Mouse (Mus musculus) heart, embryonic 16.5 days (tissue): ENCODE measurements around the gene Stum. TPM values are rescaled to one million over a fixed set of nuclear protein-coding genes. Genes with fewer than 3 reads are reported as not detected.

ENCODE experiments used
- ATAC-seq: fragments of 200-750 bp; cut with Nextera tagmentation; replicated peaks from 2 replicates; pipeline ENCODE4 v1.8.0; 2017; ENCODE audit warnings: moderate number of reproducible peaks; ENCODE audit not compliant: insufficient read depth, low FRiP score; ENCODE audit errors: extremely low read depth
- H3K27ac ChIP-seq: fragments of 300-500 bp; sonication (generic); 2 replicates; pipeline ENCODE4 v1.5.1; 2014; ENCODE audit warnings: mild to moderate bottlenecking, low read length, control low read depth, moderate library complexity
- H3K27me3 ChIP-seq: fragments of 300-500 bp; sonication (generic); 2 replicates; pipeline ENCODE4 v1.6.1; 2014; ENCODE audit warnings: low read length, mixed read lengths; ENCODE audit not compliant: control insufficient read depth, insufficient read depth
- H3K36me3 ChIP-seq: fragments of 300-500 bp; sonication (generic); 2 replicates; pipeline ENCODE4 v1.6.1; 2014; ENCODE audit not compliant: control insufficient read depth, insufficient read depth
- H3K4me1 ChIP-seq: fragments of 300-500 bp; sonication (generic); 2 replicates; pipeline ENCODE4 v1.6.1; 2014; ENCODE audit warnings: low read length, mixed read lengths; ENCODE audit not compliant: control insufficient read depth, insufficient read depth
- H3K4me2 ChIP-seq: fragments of 300-500 bp; sonication (generic); 2 replicates; pipeline ENCODE4 v1.6.1; 2014; ENCODE audit warnings: low read depth, mild to moderate bottlenecking, control low read depth, low read length
- H3K4me3 ChIP-seq: fragments of 300-500 bp; sonication (generic); 2 replicates; pipeline ENCODE4 v1.5.1; 2014; ENCODE audit warnings: mild to moderate bottlenecking, control low read depth, low read length
- H3K9ac ChIP-seq: fragments of 300-500 bp; sonication (generic); 2 replicates; pipeline ENCODE4 v1.6.1; 2014; ENCODE audit warnings: low read length, control low read depth
- H3K9me3 ChIP-seq: fragments of 300-500 bp; sonication (generic); replicated peaks from 2 replicates; pipeline ENCODE4 v1.6.1; 2016; ENCODE audit warnings: low read length; ENCODE audit not compliant: control insufficient read depth
- WGBS: fragments of 180-500 bp; shearing (Covaris S2); extraction: QIAGEN DNeasy Blood & Tissue Kit; methylation state at CpG from one replicate; pipeline ENCODE4 v1.1.7; 2014; 5-methylcytosine and 5-hydroxymethylcytosine counted together
- polyA plus RNA-seq: library from polyadenylated mRNA; unstranded; fragments of >200 nt; fragmentation: Nextera tagmentation; extraction: Ambion mirVana; gene quantifications from 2 replicates; pipeline ENCODE4 v1.2.1, GENCODE M21; 2015

Gene Stum
- polyA plus RNA-seq, 1 experiment from 2014 or later = 1.00 TPM

- ATAC-seq = no peak
- peak overlapping the region; percentile 81 for H3K27ac ChIP-seq
- no peak overlapping the region for H3K4me2 ChIP-seq
- no peaks in the 10 kb centered on the region for H3K27me3 ChIP-seq
- peaks cover 6% of the 10 kb centered on the region; the same call in 1 of the 2 replicates for H3K36me3 ChIP-seq
- H3K9ac ChIP-seq = no peak overlapping the region
- 59% methylated on average over 25 of the region's 25 CpGs for WGBS
- no peak overlapping the region for H3K4me3 ChIP-seq
- H3K4me1 ChIP-seq = peaks cover 32% of the 10 kb centered on the region
- H3K9me3 ChIP-seq = no peaks in the 10 kb centered on the region
These were observed 62.0 kb downstream of the Stum start for GRCm38 (mm10) chr1:180421165-180421909.

- Histone ChIP-seq H3K4me1 (peaks cover 32% of the 10 kb centered on the region), H3K27me3 (no peaks in the 10 kb centered on the region), H3K27ac (no peak overlapping the region)
These were observed 62.7 kb downstream of the Stum start for GRCm38 (mm10) chr1:180420496-180421164.

DNA sequence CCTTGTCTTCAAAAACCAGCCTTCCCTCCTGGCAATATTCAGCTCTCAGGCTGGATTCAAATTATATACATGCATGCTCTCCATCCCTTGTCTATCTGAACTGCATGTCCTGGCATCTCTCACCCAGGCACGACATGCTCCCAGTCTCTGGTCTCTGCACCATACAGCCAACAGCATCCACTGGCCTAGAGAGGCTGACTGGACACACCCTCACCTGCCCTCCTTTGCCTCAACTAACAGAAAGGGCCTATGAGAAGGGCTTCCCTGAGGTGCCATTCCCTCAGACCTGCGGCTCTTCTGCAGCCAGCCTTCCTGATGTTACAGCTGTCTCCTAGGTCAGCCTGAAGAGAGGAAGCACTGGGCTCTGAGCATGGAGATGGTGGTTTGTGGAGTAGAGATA lies 64.2 kb downstream of the Stum start:
- H3K4me3 ChIP-seq = no peak overlapping the region
- no peaks in the 10 kb centered on the region for H3K27me3 ChIP-seq
- WGBS = 95% methylated on average over 2 of the region's 2 CpGs
- no peak overlapping the region for H3K9ac ChIP-seq
- H3K9me3 ChIP-seq = no peaks in the 10 kb centered on the region
- H3K4me2 ChIP-seq = no peak overlapping the region
- peaks cover 6% of the 10 kb centered on the region; the same call in 1 of the 2 replicates for H3K36me3 ChIP-seq
- ATAC-seq = no peak
- H3K27ac ChIP-seq = no peak overlapping the region
- peaks cover 36% of the 10 kb centered on the region for H3K4me1 ChIP-seq

More at GRCm38 (mm10) chr1:180420496-180421164, 62.7 kb downstream of the Stum start:
- Histone ChIP-seq H3K4me3 (no peak overlapping the region), H3K9ac (no peak overlapping the region), H3K9me3 (no peaks in the 10 kb centered on the region), H3K36me3 (peaks cover 6% of the 10 kb centered on the region; the same call in 1 of the 2 replicates), H3K4me2 (no peak overlapping the region)
- ATAC-seq = no peak
- WGBS = 58% methylated on average over 8 of the region's 8 CpGs

- H3K27me3 ChIP-seq = no peaks in the 10 kb centered on the region
- no peak for ATAC-seq
- H3K36me3 ChIP-seq = peaks cover 6% of the 10 kb centered on the region; the same call in 1 of the 2 replicates
- peaks cover 17% of the 10 kb centered on the region for H3K4me1 ChIP-seq
- no peak overlapping the region for H3K4me2 ChIP-seq
- 38% methylated on average over 2 of the region's 2 CpGs for WGBS
- H3K27ac ChIP-seq = no peak overlapping the region
- no peak overlapping the region for H3K9ac ChIP-seq
- H3K4me3 ChIP-seq = no peak overlapping the region
- H3K9me3 ChIP-seq = no peaks in the 10 kb centered on the region
These were observed 66.2 kb downstream of the Stum start for GRCm38 (mm10) chr1:180417118-180417517.

DNA sequence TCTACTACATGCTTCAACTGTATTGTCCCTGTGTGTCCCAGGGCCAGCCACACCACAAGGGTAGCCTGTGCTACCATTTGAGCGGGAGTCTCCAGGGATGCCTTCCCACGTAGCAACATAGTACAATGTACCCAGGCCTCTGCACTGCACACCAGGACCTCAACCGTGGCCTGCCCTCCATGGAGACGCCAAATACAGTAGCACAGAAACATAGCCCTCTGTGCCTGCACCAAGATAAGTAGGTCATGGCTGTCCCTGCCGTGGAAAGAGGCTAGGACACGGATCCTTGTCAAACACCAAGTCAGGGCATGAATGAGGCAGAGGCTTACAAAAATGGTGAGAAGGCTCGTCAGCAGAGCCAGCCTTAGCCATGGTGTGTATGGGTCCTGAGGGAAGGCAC lies 67.5 kb downstream of the Stum start:
- no peak overlapping the region for H3K4me2 ChIP-seq
- peaks cover 6% of the 10 kb centered on the region; the same call in 1 of the 2 replicates for H3K36me3 ChIP-seq
- no peak for ATAC-seq
- no peak overlapping the region for H3K4me3 ChIP-seq
- H3K9ac ChIP-seq = no peak overlapping the region
- no peak overlapping the region for H3K27ac ChIP-seq
- no peaks in the 10 kb centered on the region for H3K9me3 ChIP-seq
- 87% methylated on average over 7 of the region's 7 CpGs for WGBS
- peaks cover 5% of the 10 kb centered on the region for H3K4me1 ChIP-seq
- H3K27me3 ChIP-seq = no peaks in the 10 kb centered on the region

- H3K4me3 ChIP-seq = no peak overlapping the region
- H3K27me3 ChIP-seq = no peaks in the 10 kb centered on the region
- no peak overlapping the region for H3K9ac ChIP-seq
- H3K4me2 ChIP-seq = no peak overlapping the region
- peaks cover 10% of the 10 kb centered on the region for H3K4me1 ChIP-seq
- 46% methylated on average over 4 of the region's 4 CpGs for WGBS
- no peak for ATAC-seq
- H3K36me3 ChIP-seq = peaks cover 6% of the 10 kb centered on the region; the same call in 1 of the 2 replicates
- H3K27ac ChIP-seq = no peak overlapping the region
- no peaks in the 10 kb centered on the region for H3K9me3 ChIP-seq
These were observed 68.2 kb downstream of the Stum start for GRCm38 (mm10) chr1:180415064-180415463.

GRCm38 (mm10) chr1:180410306-180410705 lies 73.0 kb downstream of the Stum start:
- Histone ChIP-seq H3K27ac (no peak overlapping the region), H3K9me3 (no peaks in the 10 kb centered on the region), H3K4me2 (no peak overlapping the region), H3K36me3 (no peaks in the 10 kb centered on the region), H3K9ac (no peak overlapping the region), H3K27me3 (no peaks in the 10 kb centered on the region), H3K4me1 (peaks cover 40% of the 10 kb centered on the region), H3K4me3 (no peak overlapping the region)
- ATAC-seq = no peak
- 42% methylated on average over 7 of the region's 7 CpGs for WGBS

GRCm38 (mm10) chr1:180409771-180410170 lies 73.5 kb downstream of the Stum start:
- H3K36me3 ChIP-seq = no peaks in the 10 kb centered on the region
- no peaks in the 10 kb centered on the region for H3K9me3 ChIP-seq
- no peak for ATAC-seq
- no peak overlapping the region for H3K27ac ChIP-seq
- peaks cover 42% of the 10 kb centered on the region for H3K4me1 ChIP-seq
- WGBS = 53% methylated on average over 5 of the region's 5 CpGs
- no peak overlapping the region for H3K4me3 ChIP-seq
- H3K27me3 ChIP-seq = no peaks in the 10 kb centered on the region
- H3K9ac ChIP-seq = no peak overlapping the region
- no peak overlapping the region for H3K4me2 ChIP-seq

DNA sequence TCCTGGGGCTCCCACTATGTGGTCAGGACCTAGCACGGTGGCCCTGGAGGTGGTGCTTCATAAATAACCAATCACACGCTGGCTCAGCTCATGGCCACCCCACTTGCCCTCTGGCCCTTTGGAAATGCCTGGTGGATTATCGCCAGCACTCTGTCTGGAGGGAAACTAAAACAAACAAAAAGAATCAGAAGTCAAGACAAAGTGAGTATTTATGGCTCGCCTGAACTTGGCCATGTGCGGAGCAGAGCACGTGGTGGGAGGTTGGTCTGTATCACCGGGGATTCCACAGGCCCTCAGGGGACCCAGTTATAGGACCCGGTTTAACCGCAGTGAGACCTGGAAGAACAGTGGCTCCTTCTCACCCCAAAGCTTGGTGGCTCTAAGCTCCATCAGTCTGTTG lies 74.5 kb downstream of the Stum start:
- WGBS = 54% methylated on average over 9 of the region's 9 CpGs
- ATAC-seq = no peak

More for the DNA sequence above, 74.5 kb downstream of the Stum start:
- no peaks in the 10 kb centered on the region for H3K36me3 ChIP-seq
- no peaks in the 10 kb centered on the region for H3K27me3 ChIP-seq
- H3K4me2 ChIP-seq = no peak overlapping the region
- H3K9ac ChIP-seq = no peak overlapping the region
- peaks cover 51% of the 10 kb centered on the region for H3K4me1 ChIP-seq
- no peak overlapping the region for H3K27ac ChIP-seq
- H3K9me3 ChIP-seq = no peaks in the 10 kb centered on the region
- H3K4me3 ChIP-seq = no peak overlapping the region
